Mouse (Mus musculus): ENCODE measurements at regions not wholly inside any gene's neighbourhood (a gene's known extent, or its start where the extent isn't known, plus 50 kb on each side); places are given as distances from the start of the nearest gene placed in this dataset.
A peak's percentile ranks its signal among the peaks of the same experiment; 100 is the strongest.

GRCm38 (mm10) chr10:106380628-106381027, 89.5 kb upstream of the Ppfia2 start:
- no peak for DNase-seq (ENCODE audit: low spot score)
- 63% methylated on average over 2 of the region's 2 CpGs for WGBS
- Histone ChIP-seq H3K27ac (ENCODE audit: low read depth, low read length) (no peak overlapping the region), H3K4me1 (ENCODE audit: insufficient read depth, low read length) (no peaks in the 10 kb centered on the region), H3K4me2 (ENCODE audit: low read depth, low read length, poor library complexity, severe bottlenecking) (no peak overlapping the region), H3K9me3 (ENCODE audit: low read length) (no peaks in the 10 kb centered on the region), H3K4me3 (ENCODE audit: low read depth, low read length) (no peak overlapping the region), H3K36me3 (ENCODE audit: insufficient read depth, low read length) (no peaks in the 10 kb centered on the region), H3K9ac (replicated peaks; ENCODE audit: low read length, poor library complexity, severe bottlenecking) (no peak overlapping the region), H3K27me3 (ENCODE audit: insufficient read depth, low read length) (no peaks in the 10 kb centered on the region)
- ATAC-seq (ENCODE audit: low FRiP score), result no peak
- peak; percentile 28 for TF ChIP-seq CTCF (IDR thresholded peaks at IDR 0.05)

GRCm38 (mm10) chr10:106408705-106409104, 61.4 kb upstream of the Ppfia2 start:
- no peak for TF ChIP-seq CTCF (IDR thresholded peaks at IDR 0.05)
- Histone ChIP-seq H3K9me3 (ENCODE audit: low read length) (no peaks in the 10 kb centered on the region), H3K4me3 (ENCODE audit: low read depth, low read length) (no peak overlapping the region), H3K27ac (ENCODE audit: low read depth, low read length) (no peak overlapping the region), H3K4me1 (ENCODE audit: insufficient read depth, low read length) (no peaks in the 10 kb centered on the region), H3K27me3 (ENCODE audit: insufficient read depth, low read length) (no peaks in the 10 kb centered on the region), H3K36me3 (ENCODE audit: insufficient read depth, low read length) (no peaks in the 10 kb centered on the region), H3K9ac (replicated peaks; ENCODE audit: low read length, poor library complexity, severe bottlenecking) (no peak overlapping the region), H3K4me2 (ENCODE audit: low read depth, low read length, poor library complexity, severe bottlenecking) (no peak overlapping the region)
- WGBS, result 80% methylated on average over 3 of the region's 3 CpGs
- DNase-seq (ENCODE audit: low spot score), result no peak
- no peak for ATAC-seq (ENCODE audit: low FRiP score)

GRCm38 (mm10) chr10:106413181-106413580, 57.0 kb upstream of the Ppfia2 start:
- TF ChIP-seq CTCF (IDR thresholded peaks at IDR 0.05), result no peak
- DNase-seq (ENCODE audit: low spot score) (peak; percentile 22), ATAC-seq (ENCODE audit: low FRiP score) (no peak)
- WGBS, result 75% methylated on average over 4 of the region's 4 CpGs
- no peak overlapping the region for H3K4me3 ChIP-seq (ENCODE audit: low read depth, low read length)
- H3K9ac ChIP-seq (replicated peaks; ENCODE audit: low read length, poor library complexity, severe bottlenecking), result no peak overlapping the region
- no peak overlapping the region for H3K4me2 ChIP-seq (ENCODE audit: low read depth, low read length, poor library complexity, severe bottlenecking)
- no peaks in the 10 kb centered on the region for H3K9me3 ChIP-seq (ENCODE audit: low read length)
- no peak overlapping the region for H3K27ac ChIP-seq (ENCODE audit: low read depth, low read length)
- H3K36me3 ChIP-seq (ENCODE audit: insufficient read depth, low read length), result no peaks in the 10 kb centered on the region
- H3K27me3 ChIP-seq (ENCODE audit: insufficient read depth, low read length), result no peaks in the 10 kb centered on the region
- H3K4me1 ChIP-seq (ENCODE audit: insufficient read depth, low read length), result no peaks in the 10 kb centered on the region

DNA sequence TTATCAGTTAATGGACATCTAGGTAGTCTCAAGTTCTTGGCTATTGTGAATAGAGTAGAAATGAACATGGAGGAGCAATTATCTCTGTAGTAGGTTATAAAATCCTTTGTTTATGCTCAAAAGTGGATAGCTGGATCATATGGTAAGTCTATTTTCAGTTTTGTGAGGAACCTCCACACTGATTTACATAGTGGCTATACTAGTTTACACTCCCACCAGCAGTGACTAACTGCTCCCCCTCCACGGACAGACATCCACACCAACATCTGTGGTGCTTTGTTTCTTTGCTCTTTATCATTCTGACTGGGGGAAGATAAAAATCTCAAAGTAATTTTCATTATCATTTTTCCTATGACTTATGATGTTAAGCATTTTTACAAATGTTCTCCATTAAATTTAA, 55.1 kb upstream of the Ppfia2 start:
- no peak for DNase-seq (ENCODE audit: low spot score)
- WGBS, result 85% methylated on average over 1 of the region's 1 CpGs

DNA sequence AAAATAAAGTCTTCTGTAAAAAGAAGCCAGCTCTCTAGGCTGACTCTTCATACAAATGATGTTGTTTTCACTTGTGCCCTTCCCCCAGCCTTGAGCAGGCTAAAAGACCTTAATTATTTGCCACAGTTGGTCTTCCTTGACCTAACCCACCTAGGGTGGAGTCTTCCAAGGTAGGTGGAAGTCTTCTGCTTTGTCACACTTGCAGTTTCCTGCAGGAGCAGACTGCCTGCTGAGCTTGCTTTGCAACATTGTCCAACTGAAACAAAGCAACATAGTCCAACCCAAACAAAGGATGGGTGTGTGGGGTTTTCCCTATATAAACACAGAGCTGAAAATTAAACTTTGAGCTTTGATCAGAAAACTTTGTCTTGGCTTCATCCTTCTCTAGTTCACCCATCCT, 53.0 kb upstream of the Ppfia2 start:
- TF ChIP-seq CTCF (IDR thresholded peaks at IDR 0.05), result no peak
- Histone ChIP-seq H3K4me3 (ENCODE audit: low read depth, low read length) (no peak overlapping the region), H3K4me1 (ENCODE audit: insufficient read depth, low read length) (no peaks in the 10 kb centered on the region), H3K9ac (replicated peaks; ENCODE audit: low read length, poor library complexity, severe bottlenecking) (no peak overlapping the region), H3K9me3 (ENCODE audit: low read length) (no peaks in the 10 kb centered on the region), H3K27me3 (ENCODE audit: insufficient read depth, low read length) (no peaks in the 10 kb centered on the region), H3K36me3 (ENCODE audit: insufficient read depth, low read length) (no peaks in the 10 kb centered on the region), H3K4me2 (ENCODE audit: low read depth, low read length, poor library complexity, severe bottlenecking) (no peak overlapping the region), H3K27ac (ENCODE audit: low read depth, low read length) (no peak overlapping the region)
- ATAC-seq (ENCODE audit: low FRiP score) (no peak), DNase-seq (ENCODE audit: low spot score) (no peak)

More for the DNA sequence above, 55.1 kb upstream of the Ppfia2 start:
- Histone ChIP-seq H3K9me3 (ENCODE audit: low read length) (no peaks in the 10 kb centered on the region), H3K4me2 (ENCODE audit: low read depth, low read length, poor library complexity, severe bottlenecking) (no peak overlapping the region), H3K4me1 (ENCODE audit: insufficient read depth, low read length) (no peaks in the 10 kb centered on the region), H3K9ac (replicated peaks; ENCODE audit: low read length, poor library complexity, severe bottlenecking) (no peak overlapping the region), H3K27ac (ENCODE audit: low read depth, low read length) (no peak overlapping the region), H3K27me3 (ENCODE audit: insufficient read depth, low read length) (no peaks in the 10 kb centered on the region), H3K36me3 (ENCODE audit: insufficient read depth, low read length) (no peaks in the 10 kb centered on the region), H3K4me3 (ENCODE audit: low read depth, low read length) (no peak overlapping the region)
- no peak for TF ChIP-seq CTCF (IDR thresholded peaks at IDR 0.05)
- no peak for ATAC-seq (ENCODE audit: low FRiP score)

Data from midbrain, postnatal 0 days (tissue).